Mouse (Mus musculus) Patski (cell line): ENCODE measurements around the gene Slc46a1. TPM values are rescaled to one million over a fixed set of nuclear protein-coding genes. Genes with fewer than 3 reads are reported as not detected.
A peak's percentile ranks its signal among the peaks of the same experiment; 100 is the strongest.

Experiments used
- ATAC-seq: fragments of 100-300 bp; one replicate; pipeline ENCODE4 v1.8.0; 2021
- CTCF ChIA-PET: fragments of 350-600 bp; sonication (Branson Sonifier 250); formaldehyde crosslinking; loops from one replicate; lab custom pipeline; 2022; ENCODE audit warnings: inconsistent platforms; lab: Charles Lee
- POLR2A ChIA-PET: fragments of 350-600 bp; sonication (Branson Sonifier 250); formaldehyde crosslinking; loops from one replicate; lab custom pipeline; 2022; ENCODE audit warnings: antibody characterized with exemption, inconsistent platforms; lab: Charles Lee
- DNase-seq: peaks from one replicate; pipeline ENCODE4 v3.0.0-alpha.2; 2011; ENCODE audit warnings: low read depth, low spot score
- H3K27me3 ChIP-seq: fragments of 371-371 bp; one replicate; pipeline ENCODE4 v1.5.1; 2021
- CTCF ChIP-seq: fragments of 100-300 bp; IDR thresholded peaks from one replicate; pipeline ENCODE4 v1.5.1; 2021
- in situ Hi-C: fragments of 300-500 bp; cut with MboI; formaldehyde crosslinking; loops from 3 replicates; pipeline ENCODE4 v1.11.1; 2018; ENCODE audit warnings: low pct_unique_long_range_greater_than_20kb, mixed read lengths
- polyA plus RNA-seq: library from polyadenylated mRNA; unstranded; gene quantifications from one replicate; pipeline ENCODE4 v1.2.3, GENCODE M21; 2021

Gene Slc46a1
- polyA plus RNA-seq, 1 experiment from 2014 or later = 15.6 TPM

GRCm38 (mm10) chr11:78430195-78430878 is 35.2 kb upstream of the Slc46a1 start:
- no peak for ATAC-seq
- ChIA-PET POLR2A (no interaction called here), CTCF (interaction anchor here (2.0 kb wide), 1 partner anchor 23 kb away, joined by 5 read pairs; no protein-coding TSS in a partner anchor)
- no peak for TF ChIP-seq CTCF
- DNase-seq = no peak
- in situ Hi-C loops = no loop called here
- H3K27me3 ChIP-seq = no peaks in the 10 kb centered on the region

DNA sequence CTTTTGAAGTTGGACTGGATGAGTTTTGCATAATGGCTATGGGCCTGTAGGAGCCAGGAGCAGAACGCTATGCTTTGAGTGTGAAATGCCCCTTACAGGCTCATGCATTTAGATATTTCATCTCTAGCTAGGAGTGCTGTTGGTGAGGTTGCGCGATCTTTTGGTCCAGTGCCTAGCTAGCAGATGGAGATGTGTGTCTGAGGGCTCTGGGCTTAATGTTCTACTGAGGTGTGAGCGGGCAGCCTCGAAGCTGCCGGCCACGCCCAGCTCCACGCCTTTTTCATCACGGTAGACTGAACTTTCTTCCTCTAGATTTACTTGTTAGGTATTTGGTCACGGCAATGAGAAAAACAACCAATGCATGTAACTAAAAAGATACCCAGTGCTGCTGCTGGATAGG is 34.3 kb upstream of the Slc46a1 start:
- ChIA-PET CTCF (interaction anchor here (2.0 kb wide), 1 partner anchor 22 kb away, joined by 5 read pairs; no protein-coding TSS in a partner anchor), POLR2A (no interaction called here)
- in situ Hi-C loops = no loop called here
- DNase-seq = no peak
- H3K27me3 ChIP-seq = no peaks in the 10 kb centered on the region
- no peak for ATAC-seq
- TF ChIP-seq CTCF = no peak

DNA sequence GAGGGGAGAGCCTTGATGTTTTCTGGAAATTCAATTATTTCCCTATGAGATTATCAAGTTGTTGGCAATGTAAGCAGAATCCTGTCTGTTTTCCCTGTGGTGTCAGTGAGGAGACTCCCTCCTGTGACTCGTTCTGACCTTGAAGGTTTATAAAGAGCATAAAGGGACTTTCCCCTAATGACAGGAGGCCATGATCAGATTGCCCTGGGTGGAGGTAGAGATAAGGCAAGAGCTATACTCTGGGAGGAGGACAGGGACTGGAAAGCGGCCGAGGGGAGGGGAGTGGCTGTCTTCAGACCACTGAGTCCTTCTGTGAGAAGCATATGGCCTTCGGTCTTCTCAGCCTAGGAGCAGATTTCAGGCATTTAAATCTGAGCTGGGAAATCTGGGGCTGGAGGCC is 31.4 kb upstream of the Slc46a1 start:
- in situ Hi-C loops = no loop called here

DNA sequence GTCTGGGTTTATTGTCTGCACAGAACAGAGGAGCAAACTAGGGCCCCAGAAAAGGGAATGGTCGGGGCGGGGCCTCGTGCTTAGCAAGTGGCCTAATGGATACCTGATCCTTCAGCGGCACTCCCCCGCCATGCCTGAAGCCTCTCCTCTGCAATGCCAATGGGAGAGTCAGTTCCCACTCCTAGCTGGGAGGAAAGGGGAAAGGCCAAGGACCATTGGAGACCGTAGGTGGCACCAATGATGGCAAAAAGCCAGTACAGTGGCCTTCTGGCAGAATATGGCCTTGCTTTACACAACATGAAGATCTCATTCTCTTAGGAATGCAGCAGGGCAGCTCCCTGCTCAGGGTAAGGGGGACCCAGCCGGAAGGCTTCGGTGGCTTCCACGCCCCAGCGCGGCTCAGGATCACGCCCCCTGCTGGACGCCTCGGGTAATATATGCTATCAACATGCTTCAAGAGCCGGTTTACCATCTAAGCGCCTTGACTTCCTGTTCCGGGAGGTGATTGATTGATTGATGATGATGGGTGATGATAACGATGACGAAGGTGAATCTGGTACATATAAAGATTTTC is 29.6 kb upstream of the Slc46a1 start:
- ChIA-PET POLR2A (no interaction called here), CTCF (no interaction called here)
- in situ Hi-C loops = no loop called here
- DNase-seq = no peak
- no peaks in the 10 kb centered on the region for H3K27me3 ChIP-seq
- peak; percentile 65 for TF ChIP-seq CTCF
- no peak for ATAC-seq

More for the DNA sequence above, 31.4 kb upstream of the Slc46a1 start:
- POLR2A ChIA-PET = no interaction called here
- no peaks in the 10 kb centered on the region for H3K27me3 ChIP-seq
- ATAC-seq (no peak), DNase-seq (no peak)
- no peak for TF ChIP-seq CTCF
- CTCF ChIA-PET = interaction anchor here (1.0 to 1.2 kb wide), 2 partner anchors 19 to 35 kb away, joined by 3 read pairs; no protein-coding TSS in a partner anchor

DNA sequence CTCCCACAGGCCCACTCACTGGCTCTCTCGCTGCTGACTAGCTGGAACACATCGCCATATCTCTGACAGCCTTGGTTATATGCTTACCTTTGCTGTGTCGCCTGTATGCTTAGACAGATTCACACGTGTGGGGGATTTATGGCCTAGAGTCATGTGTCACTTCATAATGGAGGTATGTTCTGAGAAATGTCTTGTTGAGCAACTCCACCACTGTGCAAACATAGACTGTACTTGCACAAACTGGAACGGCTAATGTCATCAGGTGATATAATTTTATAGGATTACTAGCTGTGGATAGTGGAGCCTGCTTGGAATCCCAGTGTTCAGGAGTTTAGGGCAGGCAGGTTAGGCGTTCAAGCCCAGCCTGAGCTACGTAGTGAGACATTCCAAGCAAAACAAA is 28.3 kb upstream of the Slc46a1 start:
- TF ChIP-seq CTCF = no peak
- ChIA-PET CTCF (interaction anchor here (1.2 to 1.6 kb wide), 2 partner anchors 16 to 38 kb away, joined by 4 to 9 read pairs; no protein-coding TSS in a partner anchor), POLR2A (no interaction called here)
- no peak for DNase-seq
- ATAC-seq = no peak
- no peaks in the 10 kb centered on the region for H3K27me3 ChIP-seq
- in situ Hi-C loops = no loop called here

DNA sequence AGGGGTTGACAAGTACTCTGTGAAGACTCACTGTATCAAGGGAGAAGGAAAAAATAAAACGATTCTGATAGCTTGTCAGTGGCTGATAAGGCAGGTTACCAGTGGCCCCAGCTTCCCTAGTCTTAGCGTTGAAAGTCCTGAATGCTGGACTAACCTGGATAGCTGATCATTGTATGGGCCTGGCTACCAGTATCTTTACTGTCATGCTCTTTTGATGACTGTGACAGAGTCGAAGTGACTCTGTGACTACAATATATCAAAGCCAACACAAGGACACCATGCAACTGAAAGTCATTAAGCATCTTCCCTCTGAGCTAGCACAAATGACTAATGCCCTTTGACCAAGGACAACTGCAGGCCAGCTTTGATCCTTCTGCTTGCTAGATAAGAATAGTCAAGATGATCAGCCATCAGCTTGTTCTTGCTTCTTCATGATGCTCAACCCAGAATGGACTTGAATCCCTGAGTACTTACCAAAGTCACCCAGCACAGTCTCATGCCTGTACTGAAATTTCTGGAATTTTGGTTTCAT is 27.0 kb upstream of the Slc46a1 start:
- POLR2A ChIA-PET = no interaction called here
- in situ Hi-C loops = no loop called here
- TF ChIP-seq CTCF = no peak
- no peaks in the 10 kb centered on the region for H3K27me3 ChIP-seq
- DNase-seq = no peak
- CTCF ChIA-PET = interaction anchor here (1.2 to 1.6 kb wide), 2 partner anchors 15 to 39 kb away, joined by 4 to 9 read pairs; no protein-coding TSS in a partner anchor
- ATAC-seq = no peak

DNA sequence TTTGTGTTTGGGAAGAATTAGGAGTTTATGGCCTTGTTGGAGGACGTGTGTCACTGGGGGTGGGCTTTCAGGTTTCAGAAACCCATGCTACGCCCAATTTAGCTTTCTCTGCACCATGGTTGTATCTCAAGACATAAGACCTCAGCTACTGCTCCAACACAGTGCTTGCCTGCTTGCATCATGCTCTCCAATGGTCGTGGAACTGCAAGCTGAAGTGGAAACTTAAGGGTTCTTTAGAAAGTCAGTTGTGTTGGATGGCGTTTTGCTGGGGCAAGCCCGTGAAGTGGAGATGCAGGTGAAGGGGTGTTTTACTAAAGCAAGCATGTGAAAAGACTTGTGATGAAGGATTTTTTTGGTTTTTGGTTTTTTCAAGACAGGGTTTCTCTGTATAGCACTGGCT is 22.4 kb upstream of the Slc46a1 start:
- H3K27me3 ChIP-seq = no peaks in the 10 kb centered on the region
- DNase-seq (no peak), ATAC-seq (no peak)
- ChIA-PET POLR2A (no interaction called here), CTCF (interaction anchor here (1.3 to 1.5 kb wide), 2 partner anchors 10 to 12 kb away, joined by 4 to 5 read pairs; no protein-coding TSS in a partner anchor)
- in situ Hi-C loops = no loop called here
- TF ChIP-seq CTCF = no peak

DNA sequence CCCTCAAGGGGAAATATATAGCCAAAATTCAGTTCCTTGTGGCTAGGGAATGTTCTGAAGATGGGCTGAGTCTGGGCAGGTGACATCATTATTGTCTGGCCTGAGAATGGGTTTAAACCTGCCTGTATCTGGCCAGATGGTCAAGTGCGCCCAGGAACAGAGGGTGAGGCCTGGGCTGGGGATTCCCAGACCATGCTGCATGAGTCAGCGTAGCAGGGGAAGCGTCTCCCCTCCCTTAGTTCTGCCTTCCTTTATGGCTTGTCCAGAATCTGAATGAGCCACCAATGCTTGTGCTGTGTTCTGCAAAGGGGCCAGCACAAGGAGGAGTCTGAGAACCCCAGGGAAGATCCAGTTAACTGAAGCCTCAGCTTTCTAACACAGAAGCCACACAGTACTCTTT is 18.3 kb upstream of the Slc46a1 start:
- ATAC-seq = no peak
- TF ChIP-seq CTCF = no peak
- ChIA-PET POLR2A (no interaction called here), CTCF (no interaction called here)
- in situ Hi-C loops = loop anchor here (5.0 kb wide), 1 partner anchor 45 kb away; no protein-coding TSS in a partner anchor
- no peaks in the 10 kb centered on the region for H3K27me3 ChIP-seq
- DNase-seq = no peak

GRCm38 (mm10) chr11:78448242-78448641 is 17.3 kb upstream of the Slc46a1 start:
- ATAC-seq = no peak
- no peaks in the 10 kb centered on the region for H3K27me3 ChIP-seq
- TF ChIP-seq CTCF = no peak
- ChIA-PET CTCF (interaction anchor here (0.8 to 1.2 kb wide), 3 partner anchors 14 to 93 kb away, joined by 3 to 4 read pairs (median 3); no protein-coding TSS in a partner anchor), POLR2A (no interaction called here)
- in situ Hi-C loops = loop anchor here (5.0 kb wide), 1 partner anchor 46 kb away; no protein-coding TSS in a partner anchor
- DNase-seq = no peak

GRCm38 (mm10) chr11:78450337-78450736 is 15.2 kb upstream of the Slc46a1 start:
- no peak for TF ChIP-seq CTCF
- ChIA-PET CTCF (interaction anchor here (9.4 kb wide), 1 partner anchor 94 kb away, joined by 125 read pairs; no protein-coding TSS in a partner anchor), POLR2A (no interaction called here)
- no peaks in the 10 kb centered on the region for H3K27me3 ChIP-seq
- DNase-seq = no peak
- in situ Hi-C loops = loop anchor here (5.0 kb wide), 1 partner anchor 93 kb away; no protein-coding TSS in a partner anchor
- no peak for ATAC-seq
